Mouse (Mus musculus) brain, embryonic 14.5 days (tissue): ENCODE data around the gene Gtf3c2.

Source experiments
- CTCF ChIP-seq: fragments of 200-500 bp; IDR thresholded peaks from 2 replicates; pipeline ENCODE4 v1.5.1; 2012; ENCODE audit warnings: inconsistent platforms, mild to moderate bottlenecking, moderate library complexity, borderline replicate concordance; ENCODE audit not compliant: insufficient read depth, insufficient read length; ENCODE audit errors: extremely low read depth
- POLR2A ChIP-seq: fragments of 200-500 bp; IDR thresholded peaks from 2 replicates; pipeline ENCODE4 v1.6.1; 2012; ENCODE audit warnings: mild to moderate bottlenecking, inconsistent platforms, borderline replicate concordance; ENCODE audit not compliant: poor library complexity, insufficient read depth, insufficient read length, severe bottlenecking; ENCODE audit errors: extremely low read depth

DNA sequence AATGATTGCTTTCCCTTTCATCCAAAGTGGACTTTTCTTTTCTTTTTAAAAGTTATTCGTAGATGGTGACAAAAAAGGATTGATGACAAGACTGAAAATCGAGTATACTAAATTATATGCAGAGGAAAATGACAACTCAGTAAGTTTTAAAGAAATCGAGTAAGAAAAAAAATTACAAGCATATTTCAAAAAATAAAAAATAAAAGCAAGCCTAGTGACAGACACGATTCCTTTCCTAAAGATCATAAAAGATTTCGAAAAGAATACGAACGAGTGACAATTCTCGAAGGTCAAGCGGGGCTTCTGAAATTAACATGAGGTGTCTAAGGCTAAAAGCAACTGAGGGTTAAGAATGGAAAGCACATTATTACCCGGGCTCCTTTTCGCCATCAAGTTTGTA, 39.5 kb upstream of the Gtf3c2 start:
- TF ChIP-seq CTCF (no peak), POLR2A (no peak)
